Comparison of ENCODE assay signal across 9 mouse cellular contexts in genomic region chr6:65584870-65585332, GRCm38 (mm10). TPM values are rescaled to one million over a fixed set of nuclear protein-coding genes. Genes with fewer than 3 reads are reported as not detected.
DNase-seq lines count a peak whose midpoint lies in the region.
"Had no signal": no experiment of that assay in that cellular context is flagged by ENCODE, and none has a peak within 500 bp of the region (broad histone marks: within the 10 kb centered on the region; RNA-seq: fewer than 3 reads in every experiment).

No protein-coding gene starts in this region.

- H3K4me1 ChIP-seq in limb, embryonic 10.5 days = no peaks in the 10 kb centered on the region
- H3K4me1 ChIP-seq: stomach, embryonic 15.5 days had no signal

- H3K9me3 ChIP-seq in limb, embryonic 10.5 days (replicated peaks) = no peaks in the 10 kb centered on the region
- H3K9me3 ChIP-seq: stomach, embryonic 15.5 days had no signal

- no peak overlapping the region for H3K4me3 ChIP-seq in limb, embryonic 10.5 days
- H3K4me3 ChIP-seq: stomach, embryonic 15.5 days had no signal

- 82% methylated on average over 4 of the region's 4 CpGs for WGBS in limb, embryonic 10.5 days

- peak; percentile 20 for DNase-seq in adrenal gland, adult 2 months
- no peak for DNase-seq in adrenal gland, adult 8-10 months
- DNase-seq in adrenal gland, postnatal 36 days = peak; percentile 23 to 56
- peak; percentile 12 for DNase-seq in heart, postnatal 25 days (ENCODE audit: low spot score)
- peak; percentile 59 to 88 for DNase-seq in left cerebral cortex, postnatal 25 days (ENCODE audit: low spot score in 2 of 2)
- peak; percentile 60 to 76 for DNase-seq in right cerebral cortex, postnatal 36 days (ENCODE audit: low spot score in 2 of 2)
- DNase-seq in limb, embryonic 10.5 days (ENCODE audit: low spot score) = no peak
- DNase-seq in urinary bladder, postnatal 36 days (ENCODE audit: low spot score in 2 of 2) = no peak

- no peaks in the 10 kb centered on the region for H3K27me3 ChIP-seq in limb, embryonic 10.5 days (ENCODE audit: low read depth, poor library complexity, severe bottlenecking)
- H3K27me3 ChIP-seq: stomach, embryonic 15.5 days had no signal

- intact Hi-C loops in heart, postnatal 25 days (cut with DNase I) = no loop called here
- intact Hi-C loops in left cerebral cortex, postnatal 25 days (cut with DNase I) = no loop called here

- H3K27ac ChIP-seq in limb, embryonic 10.5 days = no peak overlapping the region
- H3K27ac ChIP-seq: stomach, embryonic 15.5 days had no signal

- H3K36me3 ChIP-seq in limb, embryonic 10.5 days = no peaks in the 10 kb centered on the region
- H3K36me3 ChIP-seq: stomach, embryonic 15.5 days had no signal

RNA-seq across cellular contexts. Expression of gene Tnip3, which starts 59.8 kb away (rescaled TPM):
- under 1 TPM; 0.40 to 0.93 TPM for total RNA-seq in adrenal gland, adult 2 months (2021)
- polyA plus RNA-seq in adrenal gland, adult 2 months (2012; rRNA removed) = not detected in 2 replicates
- 1 to 10 TPM in 1 of 4 experiments, under 1 TPM in 3; 0.14 to 1.4 (median 0.56) TPM for total RNA-seq in adrenal gland, adult 8-10 months (2022)
- under 1 TPM in 1 of 2 experiments, not detected in 1; 0.40 TPM for total RNA-seq in adrenal gland, postnatal 36 days (2021)
- total RNA-seq in heart, postnatal 25 days (2021) = 1 to 10 TPM; 1.3 TPM
- total RNA-seq in left cerebral cortex, postnatal 25 days (2021) = under 1 TPM in 1 of 2 experiments, not detected in 1; 0.27 TPM
- not detected in 2 replicates for polyA plus RNA-seq in limb, embryonic 10.5 days (2016; fragmentation: Nextera tagmentation; extraction: Ambion mirVana)

Comparison
In these comparisons a context has a peak if more than half of its experiments do, and no peak if none do; other contexts are left out.
1. DNase-seq: peak in adrenal gland, adult 2 months (single experiment), adrenal gland, postnatal 36 days (2 of 2), heart, postnatal 25 days (single experiment), left cerebral cortex, postnatal 25 days (2 of 2) and right cerebral cortex, postnatal 36 days (2 of 2); none in adrenal gland, adult 8-10 months (single experiment), limb, embryonic 10.5 days (single experiment) and urinary bladder, postnatal 36 days (0 of 2).